Mouse (Mus musculus): ENCODE measurements at regions not wholly inside any gene's neighbourhood (a gene's known extent, or its start where the extent isn't known, plus 50 kb on each side); places are given as distances from the start of the nearest gene placed in this dataset.
A peak's percentile ranks its signal among the peaks of the same experiment; 100 is the strongest.

DNA sequence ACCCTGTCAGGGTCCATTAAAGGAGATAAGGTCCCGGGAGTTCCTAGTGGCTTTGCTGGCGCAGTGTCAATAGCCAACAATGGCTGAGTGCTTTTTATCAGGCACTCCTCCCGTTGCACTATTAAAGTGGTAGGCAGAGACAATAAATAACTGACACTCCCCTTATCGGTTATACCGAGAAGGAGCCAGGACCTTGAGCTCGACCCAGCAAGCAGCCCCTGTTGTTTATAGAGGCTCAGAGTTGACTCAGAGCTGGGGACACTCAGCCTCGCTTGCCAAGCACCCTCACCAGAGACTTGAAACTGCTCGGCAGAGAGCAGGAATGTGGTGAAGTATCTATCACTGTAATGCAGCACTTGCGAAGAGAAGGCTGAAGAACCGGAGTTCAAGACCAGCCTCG is 102.5 kb upstream of the Jarid2 start:
- no peak for ATAC-seq (ENCODE audit: insufficient number of reproducible peaks, low FRiP score, low TSS enrichment, low read depth)
- H3K27me3 ChIP-seq (ENCODE audit: control insufficient read depth, insufficient read depth, low read length) = no peaks in the 10 kb centered on the region
- no peak overlapping the region for H3K4me2 ChIP-seq (ENCODE audit: low read depth, severe bottlenecking)
- no peak overlapping the region for H3K4me3 ChIP-seq (ENCODE audit: low read depth, low read length)
- H3K4me1 ChIP-seq (ENCODE audit: control insufficient read depth, insufficient read depth, low read length) = no peaks in the 10 kb centered on the region; the same call in 1 of the 2 replicates
- H3K27ac ChIP-seq (replicated peaks; ENCODE audit: low read depth, low read length) = no peak overlapping the region
- H3K9ac ChIP-seq (ENCODE audit: low read length) = no peak overlapping the region
- 55% methylated on average over 11 of the region's 11 CpGs for WGBS
- H3K9me3 ChIP-seq (ENCODE audit: control insufficient read depth, low read length) = no peaks in the 10 kb centered on the region
- no peaks in the 10 kb centered on the region for H3K36me3 ChIP-seq (ENCODE audit: control insufficient read depth, insufficient read depth, low read length)
- no peak for DNase-seq (ENCODE audit: low spot score)

DNA sequence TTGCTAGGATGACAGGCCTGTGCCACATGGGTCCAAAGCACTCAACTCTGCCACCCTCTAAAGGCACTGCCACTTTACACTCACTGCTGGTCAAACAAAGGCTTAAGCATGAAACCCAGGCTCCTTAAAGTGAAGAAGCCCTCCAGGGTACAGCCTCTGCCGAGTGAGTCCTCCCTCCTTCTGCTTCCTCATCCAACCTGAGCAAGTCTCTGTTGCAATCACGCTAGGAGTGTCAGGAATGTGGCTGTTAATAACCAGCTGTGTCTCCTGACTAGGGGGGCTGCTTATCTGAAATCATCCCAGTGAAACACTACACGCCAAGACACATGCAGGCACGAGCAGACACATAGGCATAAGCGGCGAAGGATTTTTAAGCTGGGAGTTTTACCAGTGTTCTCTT is 99.2 kb upstream of the Jarid2 start:
- no peak overlapping the region for H3K9ac ChIP-seq (ENCODE audit: low read length)
- no peak overlapping the region for H3K4me3 ChIP-seq (ENCODE audit: low read depth, low read length)
- H3K36me3 ChIP-seq (ENCODE audit: control insufficient read depth, insufficient read depth, low read length) = no peaks in the 10 kb centered on the region
- no peaks in the 10 kb centered on the region for H3K27me3 ChIP-seq (ENCODE audit: control insufficient read depth, insufficient read depth, low read length)
- H3K4me1 ChIP-seq (ENCODE audit: control insufficient read depth, insufficient read depth, low read length) = peaks cover 6% of the 10 kb centered on the region; the same call in 1 of the 2 replicates
- no peak overlapping the region for H3K4me2 ChIP-seq (ENCODE audit: low read depth, severe bottlenecking)
- no peak for ATAC-seq (ENCODE audit: insufficient number of reproducible peaks, low FRiP score, low TSS enrichment, low read depth)
- 63% methylated on average over 6 of the region's 6 CpGs for WGBS
- H3K9me3 ChIP-seq (ENCODE audit: control insufficient read depth, low read length) = no peaks in the 10 kb centered on the region
- DNase-seq (ENCODE audit: low spot score) = no peak
- no peak overlapping the region for H3K27ac ChIP-seq (replicated peaks; ENCODE audit: low read depth, low read length)

DNA sequence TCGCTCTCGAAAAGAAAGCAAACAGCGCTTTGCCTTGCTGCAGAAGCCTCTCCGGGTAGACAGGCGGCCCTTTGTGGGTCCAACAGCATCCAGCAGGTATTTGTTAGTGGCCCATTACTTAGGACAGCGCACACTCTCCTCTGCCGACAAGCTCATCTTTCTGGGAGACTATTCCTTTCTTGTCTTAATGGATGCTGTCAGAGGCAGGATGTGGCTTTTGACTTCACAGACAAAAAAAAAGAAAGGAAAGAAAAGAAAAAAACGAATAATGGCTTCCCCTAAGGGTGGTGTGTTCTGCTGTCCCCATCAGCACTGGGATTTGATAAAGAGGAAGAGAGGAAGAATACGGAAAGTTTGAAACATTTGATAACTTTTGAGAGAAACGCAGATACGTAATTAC is 94.7 kb upstream of the Jarid2 start:
- no peak overlapping the region for H3K27ac ChIP-seq (replicated peaks; ENCODE audit: low read depth, low read length)
- H3K4me2 ChIP-seq (ENCODE audit: low read depth, severe bottlenecking) = no peak overlapping the region
- DNase-seq (ENCODE audit: low spot score) (no peak), ATAC-seq (ENCODE audit: insufficient number of reproducible peaks, low FRiP score, low TSS enrichment, low read depth) (no peak)
- no peak overlapping the region for H3K4me3 ChIP-seq (ENCODE audit: low read depth, low read length)
- H3K9me3 ChIP-seq (ENCODE audit: control insufficient read depth, low read length) = no peaks in the 10 kb centered on the region
- H3K36me3 ChIP-seq (ENCODE audit: control insufficient read depth, insufficient read depth, low read length) = no peaks in the 10 kb centered on the region
- peaks cover 10% of the 10 kb centered on the region; the same call in 1 of the 2 replicates for H3K4me1 ChIP-seq (ENCODE audit: control insufficient read depth, insufficient read depth, low read length)
- H3K9ac ChIP-seq (ENCODE audit: low read length) = no peak overlapping the region
- H3K27me3 ChIP-seq (ENCODE audit: control insufficient read depth, insufficient read depth, low read length) = no peaks in the 10 kb centered on the region
- WGBS = 9% methylated on average over 11 of the region's 11 CpGs

DNA sequence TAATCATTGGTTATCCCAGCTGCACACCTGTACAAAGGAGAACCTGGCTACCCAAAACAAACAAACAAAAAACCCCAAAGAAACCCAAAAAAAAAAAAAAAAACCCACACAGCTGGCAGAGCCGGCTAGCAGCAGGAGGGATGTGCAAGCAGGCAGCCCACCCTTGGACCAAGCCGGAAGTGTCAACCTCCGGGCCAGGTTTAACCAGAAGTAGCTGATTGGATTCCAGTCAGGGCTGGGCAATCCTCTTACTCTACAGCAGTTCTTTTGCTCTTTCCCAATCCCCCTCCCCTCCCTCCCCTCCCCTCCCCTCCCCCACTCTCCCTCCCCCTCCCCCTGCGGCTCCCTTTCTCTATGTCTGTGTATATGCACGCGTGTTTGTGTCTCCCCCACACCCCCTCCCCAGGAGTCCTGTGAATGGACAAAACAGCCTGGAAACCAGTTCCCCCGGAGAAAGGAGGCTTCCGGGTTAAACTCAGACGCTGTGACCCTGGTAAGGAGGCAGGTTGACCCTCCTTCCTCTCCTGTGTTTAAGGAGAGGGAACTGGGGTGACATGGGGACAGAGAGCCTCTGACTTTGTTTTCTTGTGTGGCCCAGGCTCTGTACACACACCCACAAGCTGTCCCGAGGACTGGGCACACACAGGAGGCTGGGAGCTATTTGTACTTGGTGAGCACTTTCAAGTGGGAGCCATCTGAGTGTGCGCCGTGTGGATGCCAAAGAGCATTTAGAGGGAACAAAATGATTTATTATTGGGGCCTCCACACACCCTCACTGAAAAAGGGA is 93.9 kb upstream of the Jarid2 start:
- no peak overlapping the region for H3K4me3 ChIP-seq (ENCODE audit: low read depth, low read length)
- peaks cover 10% of the 10 kb centered on the region; the same call in 1 of the 2 replicates for H3K4me1 ChIP-seq (ENCODE audit: control insufficient read depth, insufficient read depth, low read length)
- no peaks in the 10 kb centered on the region for H3K27me3 ChIP-seq (ENCODE audit: control insufficient read depth, insufficient read depth, low read length)
- ATAC-seq (ENCODE audit: insufficient number of reproducible peaks, low FRiP score, low TSS enrichment, low read depth) (no peak), DNase-seq (ENCODE audit: low spot score) (peak; percentile 50)
- no peak overlapping the region for H3K9ac ChIP-seq (ENCODE audit: low read length)
- no peaks in the 10 kb centered on the region for H3K9me3 ChIP-seq (ENCODE audit: control insufficient read depth, low read length)
- H3K4me2 ChIP-seq (ENCODE audit: low read depth, severe bottlenecking) = peak overlapping the region; percentile 27; the same call in 1 of the 2 replicates
- WGBS = 3% methylated on average over 9 of the region's 12 CpGs
- H3K27ac ChIP-seq (replicated peaks; ENCODE audit: low read depth, low read length) = no peak overlapping the region; the same call in 1 of the 2 replicates
- H3K36me3 ChIP-seq (ENCODE audit: control insufficient read depth, insufficient read depth, low read length) = no peaks in the 10 kb centered on the region

DNA sequence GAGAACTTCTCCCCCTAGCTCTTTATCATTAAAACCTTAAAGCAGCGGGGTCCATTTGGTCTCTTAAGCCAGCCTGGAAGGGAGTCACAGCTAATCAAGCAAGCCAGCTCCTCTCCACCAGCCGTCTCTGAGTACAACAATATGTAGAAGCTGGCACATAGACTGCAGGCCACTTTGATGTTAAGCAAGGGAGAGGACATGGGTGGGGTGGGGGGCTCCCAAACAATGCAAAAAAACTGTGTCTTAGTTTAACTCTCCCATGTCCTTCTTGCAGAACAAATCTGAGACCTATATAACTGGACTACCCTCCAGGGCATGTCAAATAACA is 93.3 kb upstream of the Jarid2 start:
- Histone ChIP-seq H3K9me3 (ENCODE audit: control insufficient read depth, low read length) (no peaks in the 10 kb centered on the region), H3K36me3 (ENCODE audit: control insufficient read depth, insufficient read depth, low read length) (no peaks in the 10 kb centered on the region), H3K4me2 (ENCODE audit: low read depth, severe bottlenecking) (no peak overlapping the region), H3K9ac (ENCODE audit: low read length) (no peak overlapping the region), H3K4me3 (ENCODE audit: low read depth, low read length) (no peak overlapping the region), H3K27ac (replicated peaks; ENCODE audit: low read depth, low read length) (no peak overlapping the region), H3K27me3 (ENCODE audit: control insufficient read depth, insufficient read depth, low read length) (no peaks in the 10 kb centered on the region), H3K4me1 (ENCODE audit: control insufficient read depth, insufficient read depth, low read length) (peaks cover 10% of the 10 kb centered on the region; the same call in 1 of the 2 replicates)
- ATAC-seq (ENCODE audit: insufficient number of reproducible peaks, low FRiP score, low TSS enrichment, low read depth) (no peak), DNase-seq (ENCODE audit: low spot score) (no peak)
- WGBS = 14% methylated on average over 2 of the region's 2 CpGs

DNA sequence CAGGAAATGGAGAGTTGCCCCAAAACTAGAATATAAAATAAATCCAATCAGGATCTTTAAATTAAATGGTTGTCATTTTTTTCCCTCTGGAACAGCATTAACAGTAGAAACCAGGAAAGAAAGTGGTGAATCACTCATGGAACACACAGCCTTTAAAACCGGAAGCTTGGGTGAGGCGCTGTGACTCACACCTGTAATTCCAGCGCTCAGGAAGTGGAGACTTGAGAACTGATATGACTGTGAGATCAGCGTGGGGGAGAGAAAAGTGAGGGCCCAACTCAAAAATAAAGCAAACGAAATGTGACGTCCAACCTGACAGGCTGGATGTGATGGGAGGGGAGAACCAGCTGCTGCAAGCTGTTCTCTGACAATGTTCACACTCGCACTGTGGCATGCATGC is 86.9 kb upstream of the Jarid2 start:
- no peaks in the 10 kb centered on the region for H3K36me3 ChIP-seq (ENCODE audit: control insufficient read depth, insufficient read depth, low read length)
- H3K27me3 ChIP-seq (ENCODE audit: control insufficient read depth, insufficient read depth, low read length) = no peaks in the 10 kb centered on the region
- no peak overlapping the region for H3K9ac ChIP-seq (ENCODE audit: low read length)
- H3K4me1 ChIP-seq (ENCODE audit: control insufficient read depth, insufficient read depth, low read length) = no peaks in the 10 kb centered on the region
- H3K4me3 ChIP-seq (ENCODE audit: low read depth, low read length) = no peak overlapping the region
- H3K9me3 ChIP-seq (ENCODE audit: control insufficient read depth, low read length) = no peaks in the 10 kb centered on the region
- 86% methylated on average over 7 of the region's 7 CpGs for WGBS
- no peak overlapping the region for H3K4me2 ChIP-seq (ENCODE audit: low read depth, severe bottlenecking)
- no peak for ATAC-seq (ENCODE audit: insufficient number of reproducible peaks, low FRiP score, low TSS enrichment, low read depth)
- no peak for DNase-seq (ENCODE audit: low spot score)
- no peak overlapping the region for H3K27ac ChIP-seq (replicated peaks; ENCODE audit: low read depth, low read length)

DNA sequence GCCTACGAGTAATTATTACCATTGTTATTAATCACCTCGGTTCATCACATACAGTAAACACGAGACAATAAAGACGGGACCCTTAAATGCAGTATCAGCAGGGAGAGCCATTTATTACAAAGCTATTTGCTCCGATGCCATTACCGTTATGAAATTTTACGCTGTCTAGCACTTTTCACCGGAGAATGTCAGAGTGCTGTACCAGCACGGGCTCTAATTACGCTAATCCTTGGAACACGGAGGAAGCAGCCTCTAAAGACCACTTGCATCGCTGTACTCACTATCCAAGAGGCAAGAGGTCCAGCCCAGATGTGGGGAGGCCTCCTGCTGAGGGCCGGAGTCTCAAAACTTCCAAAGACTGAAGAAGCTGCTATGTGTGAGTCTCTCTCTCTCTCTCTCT is 79.2 kb upstream of the Jarid2 start:
- H3K9ac ChIP-seq (ENCODE audit: low read length) = no peak overlapping the region
- no peak for ATAC-seq (ENCODE audit: insufficient number of reproducible peaks, low FRiP score, low TSS enrichment, low read depth)
- 20% methylated on average over 13 of the region's 13 CpGs for WGBS
- no peaks in the 10 kb centered on the region for H3K27me3 ChIP-seq (ENCODE audit: control insufficient read depth, insufficient read depth, low read length)
- H3K36me3 ChIP-seq (ENCODE audit: control insufficient read depth, insufficient read depth, low read length) = no peaks in the 10 kb centered on the region
- H3K4me2 ChIP-seq (ENCODE audit: low read depth, severe bottlenecking) = no peak overlapping the region
- no peak overlapping the region for H3K4me3 ChIP-seq (ENCODE audit: low read depth, low read length)
- H3K9me3 ChIP-seq (ENCODE audit: control insufficient read depth, low read length) = no peaks in the 10 kb centered on the region
- DNase-seq (ENCODE audit: low spot score) = no peak
- H3K27ac ChIP-seq (replicated peaks; ENCODE audit: low read depth, low read length) = no peak overlapping the region
- peaks cover 8% of the 10 kb centered on the region for H3K4me1 ChIP-seq (ENCODE audit: control insufficient read depth, insufficient read depth, low read length)

DNA sequence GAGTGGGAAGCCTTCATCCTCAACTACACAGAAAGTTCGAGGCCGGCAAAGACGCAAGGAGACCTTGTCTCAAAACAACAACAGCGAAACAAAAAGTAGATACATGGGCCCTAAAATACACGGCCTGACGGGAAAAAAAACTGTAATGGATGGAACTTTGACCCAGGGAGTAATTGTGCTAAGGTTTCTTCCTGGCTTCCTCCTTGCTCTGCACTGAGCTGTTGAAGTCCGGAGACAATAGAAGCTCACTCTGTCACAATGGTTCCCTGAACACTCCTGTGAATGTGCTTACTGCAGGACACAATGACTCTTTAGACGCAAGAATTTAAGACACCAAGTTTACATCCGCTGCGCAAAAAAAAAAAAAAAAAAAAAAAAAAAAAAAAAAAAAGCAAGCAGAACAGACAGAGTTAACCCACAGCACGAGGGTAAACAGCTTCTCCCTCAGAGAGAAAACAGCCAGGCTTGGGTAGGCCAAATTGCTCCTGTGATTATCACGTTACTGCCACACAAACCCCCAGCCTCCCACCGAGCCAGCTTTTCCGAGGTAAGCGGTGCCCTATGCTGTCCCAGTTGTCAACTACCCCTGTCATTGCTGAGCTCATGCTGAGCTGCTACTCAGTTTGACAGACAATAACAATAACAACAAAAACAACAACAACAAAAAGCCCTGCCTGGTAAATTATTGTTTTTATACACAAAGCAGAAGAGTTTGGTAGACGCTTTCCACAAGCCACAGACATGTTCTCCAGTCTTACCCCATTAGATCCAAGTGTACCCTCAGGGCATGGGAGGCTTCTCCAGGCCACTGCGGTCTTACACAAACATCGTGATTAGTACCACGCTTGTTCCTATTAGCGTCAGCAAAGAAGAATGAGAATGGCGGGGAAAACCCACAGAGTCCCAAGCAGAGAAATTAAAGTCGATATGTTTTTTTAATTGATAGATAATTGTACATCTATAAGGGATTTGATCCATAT is 77.7 kb upstream of the Jarid2 start:
- H3K9me3 ChIP-seq (ENCODE audit: control insufficient read depth, low read length) = no peaks in the 10 kb centered on the region
- H3K27ac ChIP-seq (replicated peaks; ENCODE audit: low read depth, low read length) = no peak overlapping the region
- DNase-seq (ENCODE audit: low spot score) (peak; percentile 41), ATAC-seq (ENCODE audit: insufficient number of reproducible peaks, low FRiP score, low TSS enrichment, low read depth) (no peak)
- H3K4me1 ChIP-seq (ENCODE audit: control insufficient read depth, insufficient read depth, low read length) = peaks cover 8% of the 10 kb centered on the region
- WGBS = 18% methylated on average over 22 of the region's 22 CpGs
- H3K4me2 ChIP-seq (ENCODE audit: low read depth, severe bottlenecking) = no peak overlapping the region; the same call in 1 of the 2 replicates
- H3K27me3 ChIP-seq (ENCODE audit: control insufficient read depth, insufficient read depth, low read length) = no peaks in the 10 kb centered on the region
- no peaks in the 10 kb centered on the region for H3K36me3 ChIP-seq (ENCODE audit: control insufficient read depth, insufficient read depth, low read length)
- no peak overlapping the region for H3K4me3 ChIP-seq (ENCODE audit: low read depth, low read length)
- no peak overlapping the region for H3K9ac ChIP-seq (ENCODE audit: low read length)
